Mouse (Mus musculus) embryo, embryonic 11.5 days (tissue): ENCODE measurements around the gene Pik3cd.
"Not testable (repeated sequence)": the region's sequence is repeated elsewhere in the genome, so short reads cannot be mapped to it uniquely, and the experiment has no call there.

ENCODE experiments used
- DNase-seq: peaks from one replicate; pipeline ENCODE4 v3.0.0-alpha.2; 2012; ENCODE audit warnings: low read depth, low spot score

Pik3cd gene

GRCm38 (mm10) chr4:149702210-149702979 is at the start of gene Pik3cd:
Pik3cd (minus strand) TSS chr4:149702571.
- DNase-seq: no peak

- DNase-seq: no peak
These were observed 48.3 kb upstream of the Pik3cd start for GRCm38 (mm10) chr4:149750671-149751070.

DNA sequence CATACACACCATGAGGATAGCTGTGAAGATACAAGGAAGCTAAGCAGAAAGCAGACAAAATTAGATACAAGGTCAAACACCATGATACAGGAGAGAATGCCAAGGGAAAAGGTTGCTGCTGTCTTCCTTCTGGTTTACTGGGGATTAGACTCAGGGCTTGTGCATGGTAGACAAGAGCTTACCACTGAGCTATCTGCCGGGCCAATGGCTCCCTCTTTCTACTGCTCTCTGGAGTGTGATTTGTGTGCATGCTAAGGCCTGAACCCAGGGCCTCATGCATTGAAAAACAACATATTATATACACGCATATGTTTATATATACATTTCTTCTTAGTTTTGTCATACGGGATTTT is 47.3 kb upstream of the Pik3cd start:
- DNase-seq: not testable (repeated sequence)

DNA sequence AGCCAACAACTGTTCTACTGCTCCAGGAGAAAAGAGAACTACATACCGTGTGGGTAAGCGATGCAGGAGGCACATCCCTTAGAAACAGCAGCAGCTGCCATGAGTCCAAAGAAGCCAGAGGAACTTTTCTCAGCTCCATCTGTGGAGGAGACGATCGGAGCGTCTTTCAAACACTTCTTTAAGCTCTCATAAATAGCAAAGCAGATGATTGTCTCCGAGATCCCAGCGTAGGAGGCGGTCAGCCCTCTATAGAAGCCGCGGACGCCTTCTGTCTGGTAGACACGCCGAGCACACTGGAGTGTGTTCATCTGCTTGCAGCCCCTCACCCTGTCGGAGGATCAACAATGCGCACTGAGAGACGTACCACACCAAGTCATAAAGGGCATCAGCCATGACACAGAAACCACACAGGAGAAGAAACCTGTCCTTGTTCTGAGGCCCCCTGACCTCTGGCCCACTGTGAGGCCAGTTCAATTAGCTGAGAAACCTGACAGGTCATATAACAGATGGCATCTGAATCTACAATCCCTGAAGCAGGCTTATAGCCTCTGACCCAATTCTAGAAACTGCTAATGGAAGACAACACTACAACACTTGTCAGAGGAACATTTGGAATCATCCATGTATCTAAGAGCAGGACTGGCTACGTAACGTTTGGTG is 46.8 kb upstream of the Pik3cd start:
- no peak for DNase-seq

GRCm38 (mm10) chr4:149744119-149744518 is 41.7 kb upstream of the Pik3cd start:
- DNase-seq: no peak

DNA sequence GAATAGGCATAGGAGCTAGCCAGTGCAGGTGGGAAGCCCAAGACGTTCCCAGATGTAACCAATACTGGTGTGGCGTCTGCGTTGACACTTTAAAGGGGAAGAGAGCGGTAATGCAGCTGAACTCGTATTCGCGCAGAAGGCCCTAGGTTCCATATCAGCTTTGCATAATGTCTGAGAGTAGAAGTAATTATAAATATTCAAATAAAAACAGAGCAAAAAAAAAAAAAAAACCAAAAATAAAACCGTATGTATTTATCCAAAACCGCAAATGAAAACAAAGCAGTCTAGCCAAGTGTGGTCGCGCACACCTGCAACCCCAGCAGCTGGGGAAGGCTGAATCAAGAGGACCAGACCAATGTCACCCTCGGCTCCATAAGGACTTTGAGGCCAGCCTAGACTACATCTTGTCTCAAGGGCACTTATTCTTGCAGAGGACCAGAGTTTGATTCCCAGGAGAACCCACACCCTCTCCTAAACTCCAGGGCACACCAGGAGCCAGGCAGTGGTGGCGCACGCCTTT is 39.7 kb upstream of the Pik3cd start:
- no peak for DNase-seq

DNA sequence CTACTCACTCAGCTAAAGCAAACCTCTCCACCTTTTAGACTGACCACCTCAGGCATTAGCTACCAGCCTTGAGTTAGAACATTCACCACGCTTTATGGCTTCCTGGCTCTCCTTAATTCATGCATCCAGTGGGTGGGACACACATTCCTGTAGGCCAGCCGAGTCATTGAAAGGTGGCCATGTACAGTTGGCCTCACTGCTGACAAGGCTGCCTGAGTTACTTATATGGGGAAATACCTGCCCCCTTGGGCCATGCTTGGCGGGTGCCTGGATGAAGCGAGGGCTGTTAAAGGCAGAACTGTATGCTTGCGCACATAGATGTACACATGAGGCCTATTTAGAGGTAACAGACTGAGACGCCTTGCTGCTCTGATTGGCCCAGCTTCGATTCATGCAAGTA is 37.9 kb upstream of the Pik3cd start:
- no peak for DNase-seq

DNA sequence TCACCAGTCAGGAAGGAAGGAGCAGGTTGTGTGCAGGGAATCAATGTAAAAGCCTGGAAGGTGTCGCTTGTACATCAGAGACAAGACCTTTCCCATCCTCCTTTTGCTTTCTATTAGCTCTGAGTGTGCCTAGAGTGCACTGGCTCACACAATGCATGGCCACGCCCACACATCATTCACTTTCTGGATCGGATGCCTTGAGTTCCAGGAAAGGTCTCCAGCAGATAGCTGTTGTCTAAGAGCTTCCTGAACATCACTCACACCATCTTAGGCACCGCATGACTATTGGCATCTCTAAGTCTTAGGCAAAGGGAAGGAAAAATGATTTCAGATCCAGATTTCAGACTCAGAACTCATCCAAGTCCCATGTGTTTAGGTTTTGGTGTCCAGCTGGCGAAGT is 37.1 kb upstream of the Pik3cd start:
- DNase-seq: no peak

DNA sequence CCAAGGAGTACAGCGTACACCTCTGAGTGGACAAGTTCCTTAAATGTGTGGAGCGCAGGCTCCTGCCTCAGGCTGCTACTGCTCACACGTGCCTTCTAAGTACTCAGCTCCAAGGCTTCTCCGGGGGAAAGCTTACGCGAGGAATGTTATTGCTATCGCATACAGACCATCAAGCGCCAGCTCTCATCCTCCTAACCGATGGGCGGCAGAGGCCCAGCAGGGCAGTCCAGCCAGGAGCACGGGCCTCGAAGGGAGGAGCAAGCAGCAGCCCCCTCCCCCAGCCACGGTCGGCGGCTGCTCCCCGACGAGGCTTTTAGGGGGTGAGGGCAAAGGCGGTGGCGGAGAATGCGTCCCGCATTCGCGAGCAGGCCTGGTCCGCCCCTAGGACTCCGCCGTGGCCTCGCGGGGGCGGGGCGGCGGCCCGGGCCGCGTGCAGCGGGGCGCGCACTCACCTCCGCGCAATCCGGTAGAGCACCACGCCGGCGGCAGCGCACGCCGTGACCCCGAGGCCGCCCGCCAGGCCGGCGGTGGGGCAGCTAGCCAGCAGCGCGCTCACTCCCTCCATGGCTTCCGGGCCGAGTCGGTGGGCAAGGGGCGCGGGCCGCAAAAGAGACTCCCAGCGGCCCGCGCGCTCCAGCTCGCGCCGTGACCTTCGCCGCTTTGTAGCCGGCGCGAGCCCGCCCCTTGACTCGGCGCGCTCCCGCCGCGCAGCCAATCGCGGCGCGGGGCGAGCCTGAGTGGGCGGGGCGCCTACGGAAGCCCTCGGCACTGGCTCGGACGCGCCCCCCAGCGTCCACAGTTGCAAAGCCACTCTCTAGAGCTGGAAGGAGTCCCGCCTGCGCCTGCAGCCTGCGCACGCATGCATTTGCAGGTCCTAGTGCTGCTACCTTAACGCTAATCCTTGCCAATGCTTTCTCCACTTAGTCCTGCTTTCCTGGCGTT is 35.3 kb upstream of the Pik3cd start, which contains the start of gene Tmem201:
Gene Tmem201 (minus strand): TSS at position 662 of the 942 bp plus-strand sequence.
- peak; percentile 95 for DNase-seq

- DNase-seq: no peak
These were observed 34.2 kb upstream of the Pik3cd start for GRCm38 (mm10) chr4:149736581-149736980.

DNA sequence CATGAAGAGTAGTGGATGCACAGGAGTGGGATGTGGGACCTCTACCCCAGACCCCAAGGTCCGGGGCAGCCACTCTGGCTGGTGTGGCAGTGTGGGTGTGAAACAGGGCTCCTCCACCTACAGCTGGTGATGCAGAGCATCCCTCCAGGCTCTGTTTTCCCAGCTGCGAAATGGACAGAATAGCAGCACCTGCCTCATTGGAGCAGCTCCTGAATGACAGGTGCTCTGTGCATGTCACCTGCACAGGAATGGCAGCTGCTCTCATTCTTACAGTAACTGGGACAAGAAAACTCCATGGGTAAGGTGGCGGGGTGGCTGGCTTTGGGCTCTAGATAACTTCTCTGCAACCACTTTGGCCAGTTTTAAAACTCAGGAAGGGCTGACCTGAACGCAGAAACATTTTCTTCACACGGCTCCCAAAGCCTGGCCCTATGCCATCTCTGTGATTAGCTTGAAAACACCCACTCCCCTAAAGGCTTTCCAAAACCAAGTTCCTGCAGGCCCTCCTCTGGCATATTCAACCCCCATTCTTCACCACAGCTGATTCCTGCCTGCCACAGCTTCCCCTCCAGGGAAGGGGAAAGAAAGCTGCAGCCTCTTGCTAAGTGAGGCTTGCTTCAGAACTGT is 33.4 kb upstream of the Pik3cd start:
- no peak for DNase-seq

DNA sequence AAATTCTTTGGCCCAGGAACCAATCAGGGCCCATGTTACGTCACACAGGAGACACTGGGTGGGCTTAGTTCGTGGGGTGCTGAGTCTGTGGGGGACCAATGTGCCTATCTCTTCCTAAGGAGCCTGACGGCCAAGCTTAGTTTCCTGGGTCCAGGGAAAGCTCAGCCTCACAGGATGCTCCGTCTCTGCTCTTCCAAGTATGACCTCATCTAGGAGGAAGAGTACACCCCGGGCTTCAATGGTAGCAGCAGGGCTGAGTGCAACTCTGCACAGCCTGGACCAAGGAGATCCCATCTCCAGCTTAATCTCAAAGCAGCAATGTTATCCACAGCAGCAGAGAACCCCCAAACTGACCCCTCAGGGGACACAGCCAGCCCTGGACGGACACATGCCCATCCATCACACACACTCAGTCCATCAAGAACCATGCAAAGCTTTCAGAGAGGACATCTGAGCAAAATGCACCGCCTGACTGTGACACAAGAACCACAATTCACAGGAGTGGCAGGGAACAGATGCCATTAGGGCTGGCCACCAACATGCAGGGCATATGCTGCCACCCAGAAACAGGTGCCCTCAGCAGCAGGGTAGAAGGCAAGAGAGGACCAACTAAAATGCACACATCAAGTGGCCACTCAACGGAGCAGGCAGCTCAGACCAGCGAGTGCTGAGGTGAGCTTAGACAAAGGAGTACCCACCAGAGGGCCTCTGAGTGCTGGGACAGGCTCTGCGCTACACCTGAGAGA is 32.5 kb upstream of the Pik3cd start:
- no peak for DNase-seq

- no peak for DNase-seq
These were observed 31.9 kb upstream of the Pik3cd start for GRCm38 (mm10) chr4:149734246-149734645.

DNA sequence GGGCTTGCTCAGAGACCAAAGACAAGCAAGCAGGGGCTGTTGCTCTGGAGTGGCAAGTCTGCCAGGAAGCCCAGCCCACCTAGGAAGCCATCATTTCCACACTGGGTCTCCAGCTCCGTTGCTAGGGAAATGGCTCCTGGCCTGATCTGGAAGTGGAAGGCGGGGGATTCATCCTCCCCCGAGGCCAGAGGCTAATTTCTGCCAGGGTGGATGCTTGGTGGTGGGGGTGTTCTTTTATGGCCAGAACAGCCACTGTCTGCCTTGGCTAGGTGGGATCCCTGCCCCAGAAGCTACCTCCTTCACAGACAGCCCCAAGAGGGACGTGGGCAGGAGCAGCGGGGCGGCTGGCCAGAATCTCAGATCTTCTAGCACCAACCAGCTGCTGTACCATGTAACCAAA is 31.4 kb upstream of the Pik3cd start:
- DNase-seq: no peak

GRCm38 (mm10) chr4:149732800-149733199 is 30.4 kb upstream of the Pik3cd start:
- DNase-seq: no peak

DNA sequence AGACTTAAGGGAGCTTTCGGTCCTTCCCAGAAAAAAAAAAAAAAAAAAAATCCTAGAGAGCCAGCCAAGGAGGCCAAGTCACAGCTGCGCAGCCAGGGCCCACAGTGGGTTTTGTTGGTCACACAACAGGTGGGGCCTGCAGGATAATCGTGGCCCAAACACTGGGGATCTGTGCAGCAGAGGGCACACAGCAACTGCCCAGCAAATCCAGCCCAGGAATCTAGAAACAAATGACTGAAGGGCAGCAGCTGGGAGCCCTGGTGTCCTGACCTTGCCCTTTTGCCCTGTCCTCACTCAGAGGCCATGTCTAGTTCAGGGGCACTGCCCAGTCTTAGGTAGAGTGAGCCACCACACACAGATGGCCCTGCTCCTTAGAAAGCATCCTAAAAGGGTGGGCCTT is 29.9 kb upstream of the Pik3cd start:
- no peak for DNase-seq

DNA sequence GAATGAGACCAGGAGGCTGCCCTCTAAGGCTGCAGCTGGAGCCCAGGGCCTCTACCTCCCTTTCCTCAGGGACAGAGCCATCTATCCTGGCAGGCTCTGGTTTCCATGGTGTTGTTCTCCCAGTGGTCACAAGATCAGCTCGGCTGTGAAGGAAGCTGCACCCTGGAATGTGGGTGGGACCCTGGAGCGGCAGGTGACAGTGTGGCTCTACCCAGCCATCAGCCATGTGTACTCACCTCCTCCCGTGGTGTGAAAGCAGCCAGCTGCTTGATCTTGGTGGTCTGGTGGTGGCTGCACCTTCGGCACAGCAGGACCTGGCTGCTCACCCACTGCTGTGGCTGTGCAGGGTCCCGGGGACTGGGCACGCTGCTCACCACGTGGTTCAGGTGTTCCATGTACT is 28.5 kb upstream of the Pik3cd start:
- DNase-seq: no peak

- DNase-seq: no peak
These were observed 26.4 kb upstream of the Pik3cd start for GRCm38 (mm10) chr4:149728810-149729209.

DNA sequence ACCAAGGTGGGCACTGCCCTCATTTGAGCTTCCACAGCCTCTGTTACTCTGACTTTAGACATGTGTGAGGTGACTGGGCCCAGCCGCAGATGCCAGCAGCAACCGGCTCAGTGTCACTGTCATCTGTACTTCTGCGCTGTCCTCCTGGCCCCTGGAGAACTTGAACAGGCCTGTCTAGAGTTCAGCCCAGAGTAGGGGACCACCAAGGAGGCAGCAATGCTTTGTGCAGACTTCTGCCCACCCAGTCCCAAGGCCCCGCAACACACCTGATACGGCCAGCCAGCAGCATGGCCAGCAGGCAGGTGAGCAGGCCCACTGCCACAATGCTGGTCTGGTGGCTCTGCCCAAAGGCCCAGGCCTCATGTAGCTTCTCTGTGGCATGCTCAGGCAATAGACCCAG is 25.3 kb upstream of the Pik3cd start:
- no peak for DNase-seq

DNA sequence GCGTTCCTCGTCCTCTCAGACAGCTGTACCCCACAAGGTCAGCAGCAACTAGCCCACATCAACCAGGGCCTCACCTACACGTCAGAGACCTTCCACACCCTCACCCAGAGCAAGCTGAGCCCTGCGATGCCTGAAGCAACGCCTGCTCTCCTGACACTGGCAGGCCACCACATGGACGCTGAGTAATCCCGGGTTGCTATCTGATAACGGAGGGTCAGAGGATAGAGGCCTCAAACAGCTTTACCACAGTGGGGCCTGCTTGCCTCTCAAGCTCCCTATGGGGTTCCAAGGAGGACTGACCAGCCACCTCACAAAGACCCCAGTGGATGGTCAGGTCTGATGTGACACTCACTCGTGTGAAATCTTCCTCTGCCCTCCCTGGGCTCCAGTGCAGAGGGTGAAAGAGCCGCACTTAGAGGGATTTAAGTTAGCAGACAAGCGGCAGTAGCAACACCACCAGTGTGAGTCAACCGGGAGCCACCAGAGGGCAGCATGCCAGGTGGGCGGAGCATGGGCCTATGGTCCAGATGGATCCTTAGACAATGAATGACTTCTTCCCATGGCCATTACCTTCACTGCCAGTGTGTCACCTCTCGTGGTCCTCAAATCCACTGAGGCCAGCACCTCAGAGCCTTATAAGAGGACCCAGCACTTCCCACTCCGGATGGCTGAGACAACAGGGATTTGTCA is 23.4 kb upstream of the Pik3cd start:
- DNase-seq: no peak
